Mouse (Mus musculus): ENCODE measurements around the gene Tex46. TPM values are rescaled to one million over a fixed set of nuclear protein-coding genes. Genes with fewer than 3 reads are reported as not detected.

Gene Tex46
- polyA plus RNA-seq, 1 experiment, result not detected

DNA sequence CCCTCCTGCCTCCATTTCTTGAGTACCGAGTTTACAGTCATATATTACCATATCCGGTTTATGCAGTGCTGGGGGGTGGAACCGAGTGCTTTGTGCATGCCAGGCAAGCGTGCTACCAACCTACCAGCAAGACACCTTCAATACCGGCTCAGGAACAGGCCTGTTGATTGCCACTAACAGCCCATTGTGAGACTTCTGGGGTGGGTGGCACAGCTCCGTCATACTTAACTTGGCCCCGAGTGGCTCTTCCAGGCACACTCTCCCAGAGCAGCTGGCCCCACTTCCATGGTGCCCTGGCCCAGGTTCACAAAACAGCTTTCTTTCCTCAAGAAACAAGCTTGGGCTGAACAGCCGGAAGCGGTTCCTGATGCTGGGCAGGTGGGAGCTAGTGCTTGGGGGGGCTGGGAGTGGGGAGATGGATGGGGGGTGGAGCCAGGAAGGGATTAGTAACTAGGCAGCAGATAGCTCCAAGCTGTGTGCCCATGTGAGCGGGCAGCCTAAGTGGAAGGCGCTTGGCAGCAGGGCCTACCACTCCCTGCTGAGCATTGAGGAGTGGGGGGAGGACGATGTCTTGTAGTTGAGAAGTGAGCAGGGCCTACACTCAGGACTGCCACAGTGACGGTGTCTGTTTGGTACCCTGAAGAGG lies 41.8 kb downstream of the Tex46 start:
- no peak for TF ChIP-seq CTCF (IDR thresholded peaks at IDR 0.05; ENCODE audit: borderline replicate concordance, extremely low read depth, insufficient read depth, insufficient read length)
- TF ChIP-seq POLR2A (IDR thresholded peaks at IDR 0.05; ENCODE audit: borderline replicate concordance, extremely low read depth, insufficient read depth, insufficient read length, poor library complexity, severe bottlenecking), result no peak
- DNase-seq (ENCODE audit: low read depth), result peak; percentile 92

DNA sequence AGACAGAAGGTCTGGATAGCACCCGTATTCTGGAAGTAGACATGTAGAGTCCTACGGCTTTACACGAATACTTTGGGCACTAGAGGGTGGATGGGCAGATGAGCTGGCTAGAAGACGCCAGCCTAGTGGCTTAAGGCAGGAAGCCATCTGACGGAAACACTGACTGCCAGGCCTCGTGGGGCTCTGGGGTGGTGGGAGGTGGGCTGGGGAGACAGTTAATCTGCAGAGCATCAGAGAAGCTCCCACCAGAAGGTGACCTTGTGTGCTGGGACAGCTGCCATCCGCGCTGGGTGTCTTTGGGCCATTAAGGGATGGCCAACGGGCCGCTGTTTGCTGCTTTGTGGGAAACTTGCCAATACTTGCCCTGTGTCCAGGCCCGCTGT lies 42.3 kb downstream of the Tex46 start:
- no peak for TF ChIP-seq POLR2A (IDR thresholded peaks at IDR 0.05; ENCODE audit: borderline replicate concordance, extremely low read depth, insufficient read depth, insufficient read length, poor library complexity, severe bottlenecking)

GRCm38 (mm10) chr4:136653019-136653418 lies 42.8 kb downstream of the Tex46 start:
- DNase-seq (ENCODE audit: low read depth), result peak; percentile 15

More for the DNA sequence above, 42.3 kb downstream of the Tex46 start:
- no peak for DNase-seq (ENCODE audit: low read depth)

GRCm38 (mm10) chr4:136653692-136654234 lies 43.5 kb downstream of the Tex46 start:
- DNase-seq (ENCODE audit: low read depth), result no peak
- TF ChIP-seq POLR2A (IDR thresholded peaks at IDR 0.05; ENCODE audit: borderline replicate concordance, extremely low read depth, insufficient read depth, insufficient read length, poor library complexity, severe bottlenecking), result no peak
- no peak for TF ChIP-seq CTCF (IDR thresholded peaks at IDR 0.05; ENCODE audit: borderline replicate concordance, extremely low read depth, insufficient read depth, insufficient read length)

More at GRCm38 (mm10) chr4:136653019-136653418, 42.8 kb downstream of the Tex46 start:
- no peak for TF ChIP-seq POLR2A (IDR thresholded peaks at IDR 0.05; ENCODE audit: borderline replicate concordance, extremely low read depth, insufficient read depth, insufficient read length, poor library complexity, severe bottlenecking)
- no peak for TF ChIP-seq CTCF (IDR thresholded peaks at IDR 0.05; ENCODE audit: borderline replicate concordance, extremely low read depth, insufficient read depth, insufficient read length)

GRCm38 (mm10) chr4:136657914-136658313 lies 47.7 kb downstream of the Tex46 start:
- TF ChIP-seq CTCF (IDR thresholded peaks at IDR 0.05; ENCODE audit: borderline replicate concordance, extremely low read depth, insufficient read depth, insufficient read length), result no peak
- no peak for DNase-seq (ENCODE audit: low read depth)

Other genes starting within 250 kb of the Tex46 start
- gene Htr1d, start 186.9 kb upstream of the Tex46 start, polyA plus RNA-seq (2012; rRNA removed), result 0.15 and 0.45 TPM in 2 replicates
- gene 6030445D17Rik, start 148.2 kb upstream of the Tex46 start, polyA plus RNA-seq (2012; rRNA removed), result 0.16 and 0.18 TPM in 2 replicates
- 12.8 and 15.0 TPM in 2 replicates for gene Luzp1, start 140.7 kb upstream of the Tex46 start, polyA plus RNA-seq (2012; rRNA removed)
- gene Kdm1a, start 7.7 kb upstream of the Tex46 start, polyA plus RNA-seq (2012; rRNA removed), result 203 TPM in 2 replicates
- gene Lactbl1, start 12.2 kb downstream of the Tex46 start, polyA plus RNA-seq (2012; rRNA removed), result 0.06 and 0.08 TPM in 2 replicates
- 110 and 141 TPM in 2 replicates for gene Ephb2, start 225.6 kb downstream of the Tex46 start, polyA plus RNA-seq (2012; rRNA removed)